Mouse (Mus musculus) layer of hippocampus, adult 8-10 months (tissue): ENCODE data around the gene Pgap3. TPM values are rescaled to one million over a fixed set of nuclear protein-coding genes. Genes with fewer than 3 reads are reported as not detected.

Source experiments
- DNase-seq, 2 experiments: peaks; one replicate each; pipeline ENCODE4 v3.0.0; 2022; ENCODE audit warnings: low spot score in 2 of 2
- total RNA-seq, 4 experiments: library from RNA; stranded (reverse); gene quantifications; 2 replicates each; pipeline ENCODE4 v1.2.4; 2022

Pgap3 gene
- total RNA-seq: 10 to 100 TPM in 2 of 4 experiments, 1 to 10 TPM in 2; 8.7 to 11.7 (median 9.6) TPM

GRCm38 (mm10) chr11:98400161-98400726 is at the start of gene Pgap3:
Gene Pgap3, minus strand, starts transcription at chr11:98400490.
- peak; percentile 89 to 91 for DNase-seq

GRCm38 (mm10) chr11:98449419-98449818 is 49.1 kb upstream of the Pgap3 start:
- DNase-seq: no peak

- DNase-seq: no peak
These were observed 48.0 kb upstream of the Pgap3 start for GRCm38 (mm10) chr11:98448191-98448790.

- no peak for DNase-seq
These were observed 47.2 kb upstream of the Pgap3 start for GRCm38 (mm10) chr11:98447475-98447834.

GRCm38 (mm10) chr11:98446562-98447474 is 46.5 kb upstream of the Pgap3 start:
- DNase-seq: no peak

GRCm38 (mm10) chr11:98446213-98446561 is 45.9 kb upstream of the Pgap3 start, which contains the start of gene Grb7:
Gene Grb7, plus strand, starts transcription at chr11:98446394.
- DNase-seq: no peak

- no peak for DNase-seq
These were observed 45.4 kb upstream of the Pgap3 start for GRCm38 (mm10) chr11:98445679-98446078.

GRCm38 (mm10) chr11:98445238-98445637 is 44.9 kb upstream of the Pgap3 start:
- DNase-seq: no peak

GRCm38 (mm10) chr11:98443688-98444087 is 43.4 kb upstream of the Pgap3 start:
- no peak for DNase-seq

- peak; percentile 92 to 96 for DNase-seq
These were observed 38.3 kb upstream of the Pgap3 start, which contains the start of gene Mien1 for GRCm38 (mm10) chr11:98438331-98439158. Gene Mien1, minus strand, starts transcription at chr11:98438991.

- DNase-seq: no peak
These were observed 37.2 kb upstream of the Pgap3 start for GRCm38 (mm10) chr11:98437441-98437840.

GRCm38 (mm10) chr11:98435723-98436122 is 35.4 kb upstream of the Pgap3 start:
- DNase-seq: no peak

- no peak for DNase-seq
These were observed 31.6 kb upstream of the Pgap3 start for GRCm38 (mm10) chr11:98431743-98432502.

GRCm38 (mm10) chr11:98428436-98428835 is 28.1 kb upstream of the Pgap3 start:
- DNase-seq: no peak

GRCm38 (mm10) chr11:98426592-98426991 is 26.3 kb upstream of the Pgap3 start:
- no peak for DNase-seq

GRCm38 (mm10) chr11:98418939-98419547 is 18.8 kb upstream of the Pgap3 start:
- no peak for DNase-seq

GRCm38 (mm10) chr11:98418273-98418672 is 18.0 kb upstream of the Pgap3 start:
- DNase-seq: no peak

GRCm38 (mm10) chr11:98417074-98417473 is 16.8 kb upstream of the Pgap3 start:
- no peak for DNase-seq

GRCm38 (mm10) chr11:98414162-98414561 is 13.9 kb upstream of the Pgap3 start:
- DNase-seq: no peak

- no peak for DNase-seq
These were observed 13.4 kb upstream of the Pgap3 start for GRCm38 (mm10) chr11:98413731-98414130.
